Mouse (Mus musculus) E14TG2a.4 (cell line): Measurements from ENCODE around the gene Lrrk1.

Source experiments
- CTCF ChIP-seq: conservative IDR thresholded peaks from 2 replicates; pipeline ENCODE4 v1.5.1; 2014; ENCODE audit warnings: low read length
- POU5F1 ChIP-seq: IDR thresholded peaks from 2 replicates; pipeline ENCODE4 v1.6.1; 2014; ENCODE audit warnings: low read length, borderline replicate concordance

DNA sequence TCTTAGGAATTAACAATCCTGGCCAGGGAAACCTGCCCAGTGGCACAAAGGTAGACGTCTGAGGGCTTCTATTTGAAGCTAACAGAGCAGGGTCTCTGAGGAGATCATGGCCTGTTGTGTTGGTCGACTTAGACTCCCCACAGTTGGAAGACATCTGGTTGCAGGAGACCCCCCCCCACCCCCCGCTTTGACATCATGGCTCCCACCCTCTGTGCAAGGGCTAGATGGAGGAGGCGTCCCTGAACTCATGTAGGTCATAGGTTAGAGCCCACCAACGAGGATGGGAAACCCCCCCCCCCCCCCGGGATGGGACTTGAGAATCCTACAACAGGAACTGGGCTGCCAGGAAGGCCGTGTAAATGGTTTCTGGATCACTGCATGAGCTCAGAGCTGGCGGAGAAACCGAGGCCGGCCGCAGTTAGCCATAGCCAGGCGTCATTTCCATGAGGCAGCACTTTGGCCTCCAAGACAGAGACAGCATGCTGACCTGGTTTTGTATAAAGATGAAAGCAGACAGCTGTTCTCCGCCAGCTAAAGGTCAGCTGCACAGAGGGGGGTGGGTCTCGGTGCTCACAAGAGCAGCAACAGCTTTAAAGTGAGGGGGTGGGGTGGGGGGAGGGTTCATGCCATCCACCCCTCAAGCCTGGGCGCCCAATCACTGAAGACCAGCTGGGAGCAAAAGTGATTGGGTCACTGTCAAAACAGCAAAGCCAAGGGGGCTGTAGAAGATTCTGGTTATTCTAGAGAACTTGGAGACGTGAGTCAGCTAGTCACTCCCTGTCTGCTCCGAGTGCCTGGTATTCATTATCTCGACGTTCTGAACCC is 95.4 kb downstream of the Lrrk1 start:
- TF ChIP-seq CTCF: no peak
- no peak for TF ChIP-seq POU5F1
